Mouse (Mus musculus) limb, embryonic 14.5 days (tissue): Measurements from ENCODE around the gene Gm9936. TPM values are rescaled to one million over a fixed set of nuclear protein-coding genes. Genes with fewer than 3 reads are reported as not detected.
A peak's percentile ranks its signal among the peaks of the same experiment; 100 is the strongest.
"Not testable (repeated sequence)": the region's sequence is repeated elsewhere in the genome, so short reads cannot be mapped to it uniquely, and the experiment has no call there.

Experiments used
- ATAC-seq: fragments of 200-750 bp; cut with Nextera tagmentation; 2 replicates; pipeline ENCODE4 v1.8.0; 2017; ENCODE audit warnings: low read depth, moderate number of reproducible peaks, moderate TSS enrichment; ENCODE audit not compliant: low FRiP score
- DNase-seq: peaks from one replicate; pipeline ENCODE4 v3.0.0-alpha.2; 2015; ENCODE audit warnings: low spot score
- H3K27ac ChIP-seq: fragments of 300-500 bp; sonication (generic); replicated peaks from 2 replicates; pipeline ENCODE4 v1.5.1; 2014; ENCODE audit warnings: low read depth, mild to moderate bottlenecking, low read length, moderate library complexity, mixed read lengths
- H3K27me3 ChIP-seq: fragments of 300-500 bp; sonication (generic); 2 replicates; pipeline ENCODE4 v1.6.1; 2014; ENCODE audit warnings: low read length, mixed read lengths; ENCODE audit not compliant: control insufficient read depth, insufficient read depth
- H3K36me3 ChIP-seq: fragments of 300-500 bp; sonication (generic); 2 replicates; pipeline ENCODE4 v1.6.1; 2014; ENCODE audit warnings: mild to moderate bottlenecking, low read length, moderate library complexity, mixed read lengths; ENCODE audit not compliant: control insufficient read depth, insufficient read depth
- H3K4me1 ChIP-seq: fragments of 300-500 bp; sonication (generic); 2 replicates; pipeline ENCODE4 v1.6.1; 2014; ENCODE audit warnings: antibody characterized with exemption, low read length, mixed read lengths; ENCODE audit not compliant: control insufficient read depth, insufficient read depth
- H3K4me2 ChIP-seq: fragments of 300-500 bp; sonication (generic); replicated peaks from 2 replicates; pipeline ENCODE4 v1.6.1; 2014; ENCODE audit warnings: low read depth, mild to moderate bottlenecking, low read length, moderate library complexity; ENCODE audit not compliant: severe bottlenecking
- H3K4me3 ChIP-seq: fragments of 300-500 bp; sonication (generic); replicated peaks from 2 replicates; pipeline ENCODE4 v1.5.1; 2014; ENCODE audit warnings: low read length
- H3K9ac ChIP-seq: fragments of 300-500 bp; sonication (generic); 2 replicates; pipeline ENCODE4 v1.6.1; 2014; ENCODE audit warnings: mild to moderate bottlenecking, low read depth, low read length, moderate library complexity; ENCODE audit not compliant: severe bottlenecking
- H3K9me3 ChIP-seq: fragments of 300-500 bp; sonication (generic); 2 replicates; pipeline ENCODE4 v1.6.1; 2016; ENCODE audit warnings: low read length; ENCODE audit not compliant: control insufficient read depth
- POLR2A ChIP-seq: fragments of 200-500 bp; IDR thresholded peaks from 2 replicates; pipeline ENCODE4 v1.8.0; 2012; ENCODE audit warnings: inconsistent platforms, mild to moderate bottlenecking, moderate library complexity, borderline replicate concordance; ENCODE audit not compliant: insufficient read depth, insufficient read length; ENCODE audit errors: extremely low read depth
- WGBS: fragments of 180-500 bp; shearing (Covaris S2); extraction: QIAGEN DNeasy Blood & Tissue Kit; methylation state at CpG from one replicate; pipeline ENCODE4 v1.1.7; 2014; 5-methylcytosine and 5-hydroxymethylcytosine counted together
- polyA plus RNA-seq, 2 experiments: library from polyadenylated mRNA; depleted of rRNA in 1 of 2; stranded (reverse) in 1 of 2; unstranded in 1 of 2; fragments of >200 nt; fragmentation: Nextera tagmentation in 1 of 2; extraction: Ambion mirVana in 1 of 2; gene quantifications; 2 replicates each; pipeline versions ENCODE4 v1.2.1 to v1.2.3; 2012 to 2014

Gene Gm9936
- polyA plus RNA-seq, 2 experiments: 0.13 to 0.36 TPM

- Histone ChIP-seq H3K4me3 (no peak overlapping the region), H3K27me3 (no peaks in the 10 kb centered on the region), H3K4me1 (0 out of 2 replicates have a peak, but pooled peaks cover 3% of the 10 kb centered on the region), H3K36me3 (no peaks in the 10 kb centered on the region), H3K27ac (no peak overlapping the region), H3K4me2 (no peak overlapping the region), H3K9ac (no peak overlapping the region), H3K9me3 (no peaks in the 10 kb centered on the region)
- no peak for TF ChIP-seq POLR2A
- WGBS: 84% methylated on average over 4 of the region's 4 CpGs
- DNase-seq (no peak), ATAC-seq (no peak)
These were observed 37.1 kb upstream of the Gm9936 start for GRCm38 (mm10) chr5:114895542-114895941.

- H3K36me3 ChIP-seq: no peaks in the 10 kb centered on the region
- H3K9ac ChIP-seq: no peak overlapping the region
- no peaks in the 10 kb centered on the region for H3K27me3 ChIP-seq
- no peak for ATAC-seq
- H3K4me3 ChIP-seq: no peak overlapping the region
- no peak overlapping the region for H3K27ac ChIP-seq
- H3K4me2 ChIP-seq: no peak overlapping the region
- DNase-seq: no peak
- H3K9me3 ChIP-seq: no peaks in the 10 kb centered on the region
- TF ChIP-seq POLR2A: no peak
- H3K4me1 ChIP-seq: no peaks in the 10 kb centered on the region
- WGBS: 72% methylated on average over 2 of the region's 2 CpGs
These were observed 30.5 kb upstream of the Gm9936 start for GRCm38 (mm10) chr5:114888995-114889394.

- no peaks in the 10 kb centered on the region for H3K36me3 ChIP-seq
- ATAC-seq: no peak
- no peaks in the 10 kb centered on the region for H3K9me3 ChIP-seq
- no peaks in the 10 kb centered on the region for H3K4me1 ChIP-seq
- H3K27ac ChIP-seq: no peak overlapping the region
- no peak overlapping the region for H3K4me2 ChIP-seq
- WGBS: 80% methylated on average over 6 of the region's 6 CpGs
- H3K4me3 ChIP-seq: no peak overlapping the region
- H3K9ac ChIP-seq: no peak overlapping the region
- no peak for DNase-seq
- no peak for TF ChIP-seq POLR2A
- no peaks in the 10 kb centered on the region for H3K27me3 ChIP-seq
These were observed 28.3 kb upstream of the Gm9936 start for GRCm38 (mm10) chr5:114886801-114887200.

GRCm38 (mm10) chr5:114883022-114883421 lies 24.5 kb upstream of the Gm9936 start:
- H3K4me3 ChIP-seq: no peak overlapping the region
- no peaks in the 10 kb centered on the region for H3K27me3 ChIP-seq
- H3K9me3 ChIP-seq: no peaks in the 10 kb centered on the region
- no peak overlapping the region for H3K27ac ChIP-seq
- ATAC-seq (no peak), DNase-seq (no peak)
- TF ChIP-seq POLR2A: no peak
- H3K36me3 ChIP-seq: no peaks in the 10 kb centered on the region
- H3K4me2 ChIP-seq: no peak overlapping the region
- no peaks in the 10 kb centered on the region for H3K4me1 ChIP-seq
- H3K9ac ChIP-seq: no peak overlapping the region
- WGBS: 75% methylated on average over 11 of the region's 11 CpGs

- 74% methylated on average over 6 of the region's 7 CpGs for WGBS
These were observed 23.8 kb upstream of the Gm9936 start for GRCm38 (mm10) chr5:114882319-114882718.

GRCm38 (mm10) chr5:114879399-114879798 lies 20.9 kb upstream of the Gm9936 start:
- peak; percentile 3 for DNase-seq
- TF ChIP-seq POLR2A: no peak
- Histone ChIP-seq H3K4me1 (peaks cover 13% of the 10 kb centered on the region), H3K9ac (no peak overlapping the region), H3K9me3 (no peaks in the 10 kb centered on the region), H3K4me3 (no peak overlapping the region), H3K36me3 (no peaks in the 10 kb centered on the region), H3K4me2 (no peak overlapping the region), H3K27ac (no peak overlapping the region), H3K27me3 (no peaks in the 10 kb centered on the region)
- ATAC-seq: no peak
- 50% methylated on average over 10 of the region's 13 CpGs for WGBS

More at GRCm38 (mm10) chr5:114882319-114882718, 23.8 kb upstream of the Gm9936 start:
- H3K4me2 ChIP-seq, H3K9me3 ChIP-seq, H3K4me3 ChIP-seq, H3K4me1 ChIP-seq, DNase-seq, ATAC-seq, H3K9ac ChIP-seq, H3K36me3 ChIP-seq, H3K27me3 ChIP-seq, H3K27ac ChIP-seq: not testable (repeated sequence)
